Mouse (Mus musculus) lung, embryonic 15.5 days (tissue): ENCODE results near the gene Gpc5. TPM values are rescaled to one million over a fixed set of nuclear protein-coding genes. Genes with fewer than 3 reads are reported as not detected.

Experiments
- ATAC-seq: fragments of 200-750 bp; cut with Nextera tagmentation; 2 replicates; pipeline ENCODE4 v1.8.0; 2017; ENCODE audit warnings: moderate number of reproducible peaks, borderline replicate concordance; ENCODE audit not compliant: low FRiP score, low TSS enrichment; ENCODE audit errors: extremely low read depth
- H3K27ac ChIP-seq: fragments of 300-500 bp; sonication (generic); 2 replicates; pipeline ENCODE4 v1.5.1; 2015; ENCODE audit warnings: moderate library complexity, mild to moderate bottlenecking, inconsistent platforms
- H3K27me3 ChIP-seq: fragments of 300-500 bp; sonication (generic); 2 replicates; pipeline ENCODE4 v1.6.1; 2015; ENCODE audit warnings: inconsistent platforms
- H3K36me3 ChIP-seq: fragments of 300-500 bp; sonication (generic); 2 replicates; pipeline ENCODE4 v1.6.1; 2015; ENCODE audit warnings: inconsistent platforms
- H3K4me1 ChIP-seq: fragments of 300-500 bp; sonication (generic); 2 replicates; pipeline ENCODE4 v1.6.1; 2015; ENCODE audit warnings: inconsistent platforms
- H3K4me2 ChIP-seq: fragments of 300-500 bp; sonication (generic); 2 replicates; pipeline ENCODE4 v1.6.1; 2015; ENCODE audit warnings: inconsistent platforms, mild to moderate bottlenecking, moderate library complexity
- H3K4me3 ChIP-seq: fragments of 300-500 bp; sonication (generic); 2 replicates; pipeline ENCODE4 v1.5.1; 2015; ENCODE audit warnings: mild to moderate bottlenecking, inconsistent platforms
- H3K9ac ChIP-seq: fragments of 300-500 bp; sonication (generic); 2 replicates; pipeline ENCODE4 v1.6.1; 2015; ENCODE audit warnings: inconsistent platforms
- H3K9me3 ChIP-seq: fragments of 300-500 bp; sonication (generic); 2 replicates; pipeline ENCODE4 v1.6.1; 2016; ENCODE audit warnings: inconsistent platforms
- WGBS: fragments of 180-500 bp; shearing (Covaris S2); methylation state at CpG from one replicate; pipeline ENCODE4 v1.1.7; 2015; 5-methylcytosine and 5-hydroxymethylcytosine counted together
- polyA plus RNA-seq: library from polyadenylated mRNA; unstranded; fragments of >200 nt; fragmentation: Nextera tagmentation; extraction: Ambion mirVana; gene quantifications from 2 replicates; pipeline ENCODE4 v1.2.1, GENCODE M21; 2015

Gpc5 gene
- polyA plus RNA-seq, 1 experiment from 2014 or later, result 0.12 TPM

- Histone ChIP-seq H3K4me3 (no peak overlapping the region), H3K4me2 (no peak overlapping the region), H3K36me3 (no peaks in the 10 kb centered on the region), H3K27me3 (no peaks in the 10 kb centered on the region), H3K4me1 (no peaks in the 10 kb centered on the region), H3K9me3 (no peaks in the 10 kb centered on the region), H3K27ac (no peak overlapping the region), H3K9ac (no peak overlapping the region)
- ATAC-seq, result no peak
- 73% methylated on average over 2 of the region's 2 CpGs for WGBS
Observed at GRCm38 (mm10) chr14:115253685-115254084, 161.7 kb downstream of the Gpc5 start.

- WGBS, result 75% methylated on average over 6 of the region's 6 CpGs
- H3K4me3 ChIP-seq, result no peak overlapping the region
- ATAC-seq, result no peak
- H3K27me3 ChIP-seq, result no peaks in the 10 kb centered on the region
- no peaks in the 10 kb centered on the region for H3K4me1 ChIP-seq
- no peaks in the 10 kb centered on the region for H3K9me3 ChIP-seq
- no peak overlapping the region for H3K4me2 ChIP-seq
- H3K36me3 ChIP-seq, result no peaks in the 10 kb centered on the region
- H3K27ac ChIP-seq, result no peak overlapping the region
- no peak overlapping the region for H3K9ac ChIP-seq
Observed at GRCm38 (mm10) chr14:115269703-115270402, 177.8 kb downstream of the Gpc5 start.

- no peaks in the 10 kb centered on the region for H3K4me1 ChIP-seq
- no peak overlapping the region for H3K27ac ChIP-seq
- H3K4me2 ChIP-seq, result no peak overlapping the region
- H3K4me3 ChIP-seq, result no peak overlapping the region
- no peaks in the 10 kb centered on the region for H3K36me3 ChIP-seq
- H3K9ac ChIP-seq, result no peak overlapping the region
- no peaks in the 10 kb centered on the region for H3K9me3 ChIP-seq
- 77% methylated on average over 6 of the region's 6 CpGs for WGBS
- no peak for ATAC-seq
- H3K27me3 ChIP-seq, result no peaks in the 10 kb centered on the region
Observed at GRCm38 (mm10) chr14:115270445-115270844, 178.4 kb downstream of the Gpc5 start.

GRCm38 (mm10) chr14:115282782-115283181 is 190.8 kb downstream of the Gpc5 start:
- Histone ChIP-seq H3K4me1 (no peaks in the 10 kb centered on the region), H3K4me2 (no peak overlapping the region), H3K27me3 (no peaks in the 10 kb centered on the region), H3K9me3 (no peaks in the 10 kb centered on the region), H3K27ac (no peak overlapping the region), H3K36me3 (no peaks in the 10 kb centered on the region), H3K4me3 (no peak overlapping the region), H3K9ac (no peak overlapping the region)
- no peak for ATAC-seq

- Histone ChIP-seq H3K4me1 (no peaks in the 10 kb centered on the region), H3K27ac (no peak overlapping the region), H3K27me3 (no peaks in the 10 kb centered on the region), H3K36me3 (no peaks in the 10 kb centered on the region), H3K9ac (no peak overlapping the region), H3K4me3 (no peak overlapping the region), H3K9me3 (no peaks in the 10 kb centered on the region), H3K4me2 (no peak overlapping the region)
- ATAC-seq, result no peak
- 48% methylated on average over 2 of the region's 2 CpGs for WGBS
Observed at GRCm38 (mm10) chr14:115324247-115324646, 232.2 kb downstream of the Gpc5 start.

- 39% methylated on average over 5 of the region's 5 CpGs for WGBS
- no peak overlapping the region for H3K4me2 ChIP-seq
- H3K27ac ChIP-seq, result no peak overlapping the region
- no peak overlapping the region for H3K9ac ChIP-seq
- H3K9me3 ChIP-seq, result no peaks in the 10 kb centered on the region
- no peak for ATAC-seq
- no peak overlapping the region for H3K4me3 ChIP-seq
- no peaks in the 10 kb centered on the region for H3K27me3 ChIP-seq
- no peaks in the 10 kb centered on the region for H3K36me3 ChIP-seq
- no peaks in the 10 kb centered on the region for H3K4me1 ChIP-seq
Observed at GRCm38 (mm10) chr14:115326426-115326825, 234.4 kb downstream of the Gpc5 start.

- H3K9ac ChIP-seq, result no peak overlapping the region
- H3K4me1 ChIP-seq, result no peaks in the 10 kb centered on the region
- 76% methylated on average over 3 of the region's 3 CpGs for WGBS
- no peak overlapping the region for H3K4me2 ChIP-seq
- no peaks in the 10 kb centered on the region for H3K9me3 ChIP-seq
- no peak overlapping the region for H3K27ac ChIP-seq
- H3K4me3 ChIP-seq, result no peak overlapping the region
- no peak for ATAC-seq
- H3K36me3 ChIP-seq, result no peaks in the 10 kb centered on the region
- H3K27me3 ChIP-seq, result no peaks in the 10 kb centered on the region
Observed at GRCm38 (mm10) chr14:115339084-115339483, 247.1 kb downstream of the Gpc5 start.

- no peaks in the 10 kb centered on the region for H3K9me3 ChIP-seq
- WGBS, result 79% methylated on average over 2 of the region's 2 CpGs
- no peak for ATAC-seq
Observed at GRCm38 (mm10) chr14:115342597-115342996, 250.6 kb downstream of the Gpc5 start.

GRCm38 (mm10) chr14:115349448-115349847 is 257.4 kb downstream of the Gpc5 start:
- H3K4me2 ChIP-seq, result no peak overlapping the region
- H3K4me3 ChIP-seq, result no peak overlapping the region
- H3K4me1 ChIP-seq, result no peaks in the 10 kb centered on the region
- no peaks in the 10 kb centered on the region for H3K9me3 ChIP-seq
- no peak for ATAC-seq
- no peak overlapping the region for H3K27ac ChIP-seq
- 82% methylated on average over 3 of the region's 3 CpGs for WGBS
- no peaks in the 10 kb centered on the region for H3K27me3 ChIP-seq
- H3K9ac ChIP-seq, result no peak overlapping the region
- no peaks in the 10 kb centered on the region for H3K36me3 ChIP-seq

More at GRCm38 (mm10) chr14:115342597-115342996, 250.6 kb downstream of the Gpc5 start:
- Histone ChIP-seq H3K36me3 (no peaks in the 10 kb centered on the region), H3K9ac (no peak overlapping the region), H3K4me1 (no peaks in the 10 kb centered on the region), H3K27ac (no peak overlapping the region), H3K4me3 (no peak overlapping the region), H3K27me3 (no peaks in the 10 kb centered on the region), H3K4me2 (no peak overlapping the region)

- no peaks in the 10 kb centered on the region for H3K36me3 ChIP-seq
- ATAC-seq, result no peak
- H3K9ac ChIP-seq, result no peak overlapping the region
- H3K4me1 ChIP-seq, result no peaks in the 10 kb centered on the region
- H3K4me3 ChIP-seq, result no peak overlapping the region
- WGBS, result 90% methylated on average over 3 of the region's 3 CpGs
- no peaks in the 10 kb centered on the region for H3K9me3 ChIP-seq
- H3K27ac ChIP-seq, result no peak overlapping the region
- no peaks in the 10 kb centered on the region for H3K27me3 ChIP-seq
- no peak overlapping the region for H3K4me2 ChIP-seq
Observed at GRCm38 (mm10) chr14:115365320-115365935, 273.4 kb downstream of the Gpc5 start.

- no peaks in the 10 kb centered on the region for H3K4me1 ChIP-seq
- no peak overlapping the region for H3K27ac ChIP-seq
- H3K4me3 ChIP-seq, result no peak overlapping the region
- no peaks in the 10 kb centered on the region for H3K36me3 ChIP-seq
- WGBS, result 63% methylated on average over 15 of the region's 15 CpGs
- H3K4me2 ChIP-seq, result no peak overlapping the region
- no peaks in the 10 kb centered on the region for H3K9me3 ChIP-seq
- ATAC-seq, result no peak; the same call in 1 of the 2 replicates
- no peaks in the 10 kb centered on the region for H3K27me3 ChIP-seq
- no peak overlapping the region for H3K9ac ChIP-seq
Observed at GRCm38 (mm10) chr14:115369611-115370167, 277.7 kb downstream of the Gpc5 start.

- H3K9ac ChIP-seq, result no peak overlapping the region
- H3K27ac ChIP-seq, result no peak overlapping the region
- no peaks in the 10 kb centered on the region for H3K27me3 ChIP-seq
- H3K4me2 ChIP-seq, result no peak overlapping the region
- H3K4me3 ChIP-seq, result no peak overlapping the region
- H3K4me1 ChIP-seq, result no peaks in the 10 kb centered on the region
- no peak for ATAC-seq
- H3K9me3 ChIP-seq, result no peaks in the 10 kb centered on the region
- no peaks in the 10 kb centered on the region for H3K36me3 ChIP-seq
- WGBS, result 12% methylated on average over 1 of the region's 1 CpGs
Observed at GRCm38 (mm10) chr14:115371131-115371530, 279.1 kb downstream of the Gpc5 start.
